Mouse (Mus musculus): ENCODE data around the gene Nfkb1. TPM values are rescaled to one million over a fixed set of nuclear protein-coding genes. Genes with fewer than 3 reads are reported as not detected.

The Nfkb1 gene
- total RNA-seq, 4 experiments from 2014 or later, result 30.5 to 35.1 (median 32.8) TPM

DNA sequence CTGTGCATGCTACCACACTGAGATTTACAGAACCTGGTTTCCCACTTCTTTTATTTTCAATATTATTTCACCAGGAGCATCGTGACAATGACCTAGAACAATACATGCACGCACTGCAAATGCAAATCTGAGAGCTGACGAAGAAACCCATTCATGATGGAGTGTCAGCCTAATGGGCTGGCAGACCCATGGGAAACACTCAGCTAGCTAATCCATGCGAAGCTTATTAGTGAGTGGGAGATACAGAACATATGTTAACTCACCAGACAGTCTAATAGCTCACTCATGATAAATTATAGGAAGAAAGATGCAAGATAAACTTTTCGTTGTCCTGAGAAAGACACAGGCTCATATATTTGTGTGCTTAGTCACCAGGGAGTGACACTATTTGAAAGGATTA lies 19.2 kb downstream of the Nfkb1 start:
- no peak for DNase-seq (ENCODE audit: low spot score)

DNA sequence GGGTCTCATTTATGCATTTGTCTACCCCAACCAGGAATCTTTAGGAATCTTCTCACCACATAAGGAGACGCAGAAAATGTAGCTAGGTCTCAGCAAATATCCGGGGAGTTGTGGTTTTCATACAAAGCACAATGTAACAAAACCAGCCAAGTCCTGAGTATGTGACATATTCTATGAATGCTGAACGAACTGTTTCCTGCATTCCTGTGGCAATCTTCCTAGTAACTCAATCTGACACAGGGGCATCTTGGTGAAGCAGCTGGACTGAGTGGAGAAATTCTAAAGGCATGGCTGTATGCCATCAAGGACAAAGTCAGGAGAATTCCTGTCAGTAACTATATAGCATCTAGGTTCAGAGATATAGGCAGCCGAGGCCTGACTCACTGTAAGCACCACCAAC lies 20.5 kb downstream of the Nfkb1 start:
- DNase-seq (ENCODE audit: low spot score), result no peak

DNA sequence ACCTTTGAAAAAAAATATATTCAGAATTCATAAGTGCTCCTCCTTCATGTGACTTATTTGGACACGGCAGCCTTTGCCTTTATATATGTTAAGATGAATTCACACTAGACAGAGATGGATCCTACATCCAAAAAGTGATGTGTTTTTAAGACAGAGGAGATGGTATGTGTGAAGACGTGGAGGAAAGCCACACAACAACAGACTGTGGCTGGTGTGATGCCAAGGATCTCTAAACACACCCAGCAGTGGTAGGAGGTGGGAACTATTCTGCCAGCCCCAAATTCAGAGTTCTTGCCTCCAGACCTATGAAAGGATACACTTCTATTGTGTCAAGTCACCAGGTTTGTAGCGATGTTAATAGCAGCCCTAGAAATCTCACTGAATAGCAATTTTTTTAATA lies 24.3 kb downstream of the Nfkb1 start:
- no peak for DNase-seq (ENCODE audit: low spot score)

DNA sequence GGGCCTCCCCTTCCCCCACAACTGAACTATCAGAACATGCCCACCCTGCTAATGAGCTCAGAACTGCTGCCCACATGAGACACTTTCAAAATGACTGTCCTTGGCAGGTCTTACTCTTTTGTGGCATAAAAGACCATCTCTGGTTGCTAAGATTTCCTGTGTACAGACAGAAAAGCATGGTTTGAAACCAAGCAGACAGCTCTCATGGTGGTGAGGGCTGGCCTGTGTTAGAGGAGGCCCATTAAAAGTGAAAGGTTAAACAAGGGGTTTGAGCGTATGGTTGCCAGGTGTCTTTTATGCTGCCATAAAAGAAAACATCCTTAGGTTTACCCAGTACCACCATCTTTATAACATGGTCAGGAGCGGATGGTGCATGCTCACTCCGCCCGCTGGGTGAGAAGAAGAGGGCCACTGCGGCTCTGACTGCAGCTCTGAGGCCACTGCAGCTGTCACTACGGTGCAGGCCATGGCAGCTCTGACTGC lies 25.5 kb downstream of the Nfkb1 start:
- DNase-seq (ENCODE audit: low spot score), result no peak

DNA sequence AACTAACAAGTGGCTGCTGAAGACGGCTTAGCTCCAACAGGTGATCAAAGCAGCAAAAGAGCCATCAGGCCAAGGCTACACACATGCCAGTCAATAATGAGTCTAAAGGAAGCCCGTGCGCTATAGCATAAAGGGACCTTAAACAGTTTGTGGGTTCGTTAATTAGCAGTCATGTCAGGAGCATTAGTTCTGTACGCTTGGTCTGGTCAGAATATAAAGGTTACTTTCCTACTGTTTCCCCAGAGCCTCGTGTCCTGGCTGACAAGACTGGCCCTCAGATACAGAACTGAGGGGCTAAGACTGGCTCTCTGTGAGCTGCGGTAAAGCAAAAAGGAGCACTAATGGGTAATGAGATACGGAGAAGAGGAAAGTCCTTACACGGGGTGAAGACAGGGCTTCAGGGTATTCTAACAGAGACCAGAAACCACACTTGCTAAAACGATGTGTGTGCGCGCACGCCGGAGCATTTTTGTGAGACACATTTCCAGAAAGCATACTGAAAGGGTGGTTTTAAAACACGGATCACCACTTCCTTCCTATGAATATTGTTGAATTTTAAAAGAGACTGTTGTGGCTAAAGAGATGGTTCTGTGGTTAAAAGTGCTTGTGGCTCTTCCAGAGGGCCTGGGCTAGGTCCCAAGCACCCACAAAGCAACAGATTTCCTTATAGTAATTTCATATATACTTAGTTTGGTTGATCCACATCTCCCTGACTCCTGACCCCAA lies 29.0 kb downstream of the Nfkb1 start:
- no peak for DNase-seq (ENCODE audit: low spot score)

DNA sequence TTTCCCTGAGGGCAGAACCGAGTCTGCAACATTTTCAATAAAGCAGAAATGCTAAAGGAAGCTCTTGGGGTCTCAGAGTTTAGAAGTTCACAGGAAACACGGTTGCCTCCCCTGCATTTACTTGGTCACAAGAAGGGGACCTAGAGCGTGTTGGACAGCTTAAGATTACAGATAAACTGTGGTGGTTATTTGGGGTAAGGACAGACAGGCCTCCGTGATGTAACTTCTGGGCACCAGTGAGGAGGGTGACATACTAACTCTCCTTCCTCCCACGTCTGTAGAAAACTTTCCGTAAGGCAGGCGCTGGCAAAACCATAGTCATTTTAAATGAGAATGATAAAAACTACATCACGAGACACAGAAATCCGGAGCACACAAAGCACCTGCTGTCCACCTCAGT lies 29.6 kb downstream of the Nfkb1 start:
- DNase-seq (ENCODE audit: low spot score), result no peak

DNA sequence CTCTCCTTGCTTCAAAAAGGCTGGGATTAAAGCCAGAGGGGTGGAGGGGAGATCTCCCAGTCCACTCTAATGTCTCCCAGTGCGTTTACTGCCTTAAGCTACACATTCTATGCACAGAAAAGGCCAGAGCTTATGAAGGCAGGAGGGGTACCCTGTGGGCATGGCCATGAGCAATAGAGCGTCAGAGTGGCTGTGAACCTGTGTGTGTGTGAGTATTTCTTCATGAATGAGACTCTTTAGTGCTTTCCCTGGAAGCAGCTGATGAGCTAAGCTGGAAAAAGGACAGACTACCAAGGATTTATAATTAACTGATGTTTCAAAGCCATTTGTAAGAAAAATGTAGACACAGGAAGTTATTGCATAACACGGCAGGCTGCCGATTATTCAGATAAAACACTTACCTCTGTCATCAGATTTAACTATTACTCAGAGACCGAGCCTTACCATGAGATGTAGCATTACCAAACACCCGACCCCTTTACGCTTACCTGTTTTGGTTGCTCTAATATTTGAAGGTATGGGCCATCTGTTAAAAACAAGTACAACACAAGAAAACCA lies 32.7 kb downstream of the Nfkb1 start:
- DNase-seq (ENCODE audit: low spot score), result no peak

DNA sequence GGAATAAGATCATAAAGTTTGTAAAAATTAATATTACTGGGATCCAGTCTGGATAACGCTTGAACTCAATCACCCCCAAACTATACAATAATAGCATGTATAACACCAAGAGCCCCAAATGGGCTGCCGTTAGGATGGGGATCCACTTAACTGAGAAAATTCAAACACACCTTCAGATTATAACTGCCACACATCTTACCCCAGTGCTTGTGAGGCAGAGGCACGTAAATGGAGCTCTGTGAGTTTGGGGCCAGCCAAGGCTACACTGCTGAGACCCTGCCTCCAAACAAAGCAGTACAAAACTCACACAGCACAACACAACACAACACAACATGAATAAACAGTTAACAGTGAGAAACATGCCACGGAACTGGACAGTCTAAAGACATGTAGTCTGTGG lies 35.2 kb downstream of the Nfkb1 start:
- no peak for DNase-seq (ENCODE audit: low spot score)

DNA sequence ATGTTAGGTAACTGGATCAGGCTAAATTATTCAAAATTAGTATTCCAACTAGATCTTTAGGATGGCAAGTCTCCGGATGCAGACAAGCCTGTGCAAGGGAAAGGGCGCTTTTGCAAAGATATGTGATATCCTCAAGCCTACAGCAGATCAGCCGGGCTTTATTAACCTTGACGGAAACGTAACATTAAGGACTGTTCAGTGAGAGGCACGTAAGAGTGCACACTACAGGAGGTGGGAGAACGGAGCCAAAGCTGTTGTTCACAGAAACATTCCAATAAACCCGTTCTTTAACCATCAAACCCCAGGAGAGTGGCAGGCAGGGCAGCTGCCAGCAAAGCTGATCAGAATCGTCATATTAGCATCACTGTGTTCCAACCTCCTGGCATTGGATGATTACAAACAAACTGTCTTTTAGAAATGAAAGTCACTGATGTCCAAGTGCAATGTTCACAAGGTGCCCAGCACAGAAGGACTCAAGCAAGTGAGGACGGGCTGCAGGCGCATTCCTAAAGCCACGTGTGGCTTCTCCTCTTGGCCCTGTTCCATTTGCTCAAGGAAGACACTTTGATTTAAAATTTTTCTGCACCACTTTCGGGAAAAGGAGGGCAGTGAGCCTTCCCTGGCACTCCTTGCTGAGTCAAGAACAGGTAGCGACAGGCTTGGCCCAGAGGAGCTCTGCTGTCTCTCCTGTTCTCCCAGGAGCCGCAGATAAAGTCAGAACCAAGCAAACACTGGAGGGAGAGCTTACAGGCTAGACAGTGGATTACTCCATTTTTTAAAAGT lies 40.4 kb downstream of the Nfkb1 start:
- DNase-seq (ENCODE audit: low spot score), result no peak

DNA sequence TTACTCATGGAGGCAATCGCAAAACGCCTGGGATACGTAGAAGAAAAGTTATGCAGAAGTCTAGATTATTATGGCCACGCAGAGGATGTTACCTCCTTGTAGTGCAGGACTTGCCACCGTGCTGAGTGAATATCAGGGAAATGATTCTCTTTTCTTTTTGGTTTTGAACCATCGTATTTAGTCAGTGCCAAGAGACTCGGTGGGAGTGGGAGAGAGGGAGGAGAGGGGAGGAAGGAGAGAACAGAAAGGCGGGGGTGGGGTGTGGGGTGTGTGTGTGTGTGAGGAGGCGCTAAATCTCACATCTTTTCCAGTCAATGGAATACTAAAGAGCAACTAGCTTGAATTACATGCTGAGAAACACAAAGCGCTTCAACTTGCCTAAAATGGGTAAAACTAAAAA lies 41.5 kb downstream of the Nfkb1 start:
- DNase-seq (ENCODE audit: low spot score), result no peak

DNA sequence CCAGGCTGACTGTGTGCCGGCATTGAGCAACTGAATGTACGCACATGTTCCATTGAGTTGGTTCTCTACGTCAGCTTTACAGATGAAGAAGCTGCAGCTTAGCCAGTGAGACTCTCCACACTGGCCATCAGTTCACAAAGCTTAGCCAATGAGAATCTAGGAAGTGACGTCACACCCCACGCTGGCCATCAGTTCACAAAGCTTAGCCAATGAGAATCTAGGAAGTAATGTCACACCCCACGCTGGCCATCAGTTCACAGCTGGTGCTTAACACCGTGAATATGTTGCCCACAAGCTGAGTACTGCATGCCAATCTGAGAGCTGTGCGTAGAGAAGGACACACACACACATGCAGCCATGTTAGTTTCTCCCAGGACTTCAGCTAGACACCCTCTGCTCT lies 42.8 kb downstream of the Nfkb1 start:
- no peak for DNase-seq (ENCODE audit: low spot score)

DNA sequence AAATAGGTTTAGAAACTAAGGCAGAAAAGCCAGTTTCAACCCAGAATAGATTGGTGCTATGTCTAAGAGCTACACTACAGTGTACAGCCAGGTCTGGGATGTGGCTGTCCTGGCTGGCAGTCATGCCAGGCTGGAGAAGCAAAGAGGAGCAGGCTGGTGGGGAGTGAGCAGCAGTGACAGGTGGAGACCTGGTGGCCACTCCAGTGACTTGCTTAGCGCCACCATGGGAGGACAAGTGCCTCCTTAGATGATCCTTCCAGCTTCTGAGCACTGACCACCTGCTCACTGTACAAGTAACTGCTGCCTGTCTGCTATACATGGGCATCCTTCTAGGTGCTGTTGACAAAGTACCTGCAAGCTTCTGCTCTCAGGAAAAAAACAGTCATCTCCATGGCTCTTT lies 44.7 kb downstream of the Nfkb1 start:
- DNase-seq (ENCODE audit: low spot score), result no peak

DNA sequence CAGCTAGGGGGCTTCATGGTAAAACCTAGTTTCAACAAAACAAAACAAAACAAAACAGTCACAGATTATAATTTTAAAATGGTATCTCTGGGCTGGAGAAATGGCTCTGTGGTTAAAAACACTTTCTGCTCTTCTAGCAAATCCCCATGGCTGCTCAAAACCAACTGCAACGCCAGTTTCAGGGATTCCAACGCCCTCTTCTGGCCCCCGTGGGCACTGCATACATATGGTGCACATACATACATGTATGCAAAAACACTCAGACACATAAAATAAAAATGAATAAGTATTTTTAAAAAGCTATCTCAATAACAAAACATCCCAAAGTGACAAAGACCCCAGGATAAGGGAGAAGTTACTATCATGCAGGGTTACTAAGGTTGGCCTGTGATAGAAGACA lies 46.4 kb downstream of the Nfkb1 start:
- DNase-seq (ENCODE audit: low spot score), result no peak

DNA sequence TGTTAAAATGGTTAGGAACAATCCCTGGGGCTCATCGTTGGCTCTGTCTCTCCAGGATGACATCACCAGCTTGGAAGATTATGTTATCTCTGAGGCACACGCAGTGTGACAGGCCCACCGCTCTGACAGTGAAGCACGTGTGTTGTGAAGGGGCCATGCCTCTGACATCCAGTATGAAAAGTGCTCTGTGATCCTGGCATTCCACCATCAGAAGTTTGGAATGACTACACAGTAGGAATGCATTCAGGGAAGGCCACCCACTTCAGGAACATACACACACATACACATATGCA lies 49.8 kb downstream of the Nfkb1 start:
- no peak for DNase-seq (ENCODE audit: low spot score)

DNA sequence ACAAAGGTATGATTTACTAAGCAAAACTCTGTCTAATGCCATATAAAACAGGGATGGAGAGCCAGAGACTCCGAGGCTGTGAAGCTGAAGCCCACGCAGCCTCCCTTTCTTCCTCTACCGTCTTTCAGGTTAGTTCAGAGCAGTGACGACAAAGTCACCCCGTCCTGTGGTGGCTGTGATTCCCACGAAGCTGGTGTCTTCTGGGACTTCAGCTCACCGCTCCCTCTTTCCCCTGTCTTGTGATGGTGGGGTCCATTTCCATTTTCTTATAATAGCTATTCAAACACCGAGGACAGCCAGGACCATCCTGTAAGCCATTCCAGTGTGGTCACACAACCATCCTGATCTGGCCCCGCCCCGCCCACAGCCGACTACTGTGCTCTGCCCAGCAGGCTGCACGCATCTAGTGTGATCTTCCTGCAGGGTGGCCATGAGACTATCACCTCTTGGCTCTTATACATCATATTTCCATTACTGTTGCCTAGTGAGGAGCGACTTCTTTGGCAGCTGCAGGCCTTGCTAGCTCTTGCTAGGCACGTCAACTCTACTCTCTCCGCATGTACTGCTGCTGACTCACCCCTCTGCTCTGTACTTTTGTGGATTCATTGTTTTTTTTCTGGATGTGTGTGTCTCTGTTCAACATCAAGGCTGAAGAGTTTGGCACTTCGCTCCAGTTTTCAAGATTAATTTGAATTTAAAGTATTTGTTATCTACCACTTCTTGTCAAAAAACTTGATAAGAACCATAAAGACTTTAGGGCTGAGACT lies 50.3 kb downstream of the Nfkb1 start:
- DNase-seq (ENCODE audit: low spot score), result peak; percentile 18

DNA sequence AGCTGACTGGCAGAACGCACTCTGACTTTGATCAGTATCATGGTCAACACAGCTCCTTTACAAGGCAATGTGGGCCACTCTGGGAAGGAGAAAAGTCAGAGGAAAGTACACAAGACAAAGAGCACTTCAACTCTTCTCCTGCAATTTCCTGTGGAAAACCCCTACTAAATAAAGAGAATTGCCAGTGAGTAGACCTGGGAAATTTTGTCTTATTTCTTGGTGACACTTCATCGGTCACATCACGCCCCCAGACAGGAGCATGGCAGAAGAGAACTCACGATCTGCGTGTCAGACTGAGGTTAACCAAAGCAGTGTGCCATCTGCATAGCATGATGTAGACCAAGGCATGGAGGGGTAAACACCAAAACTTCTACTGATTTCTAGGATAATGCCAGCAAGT lies 51.1 kb downstream of the Nfkb1 start:
- DNase-seq (ENCODE audit: low spot score), result no peak

DNA sequence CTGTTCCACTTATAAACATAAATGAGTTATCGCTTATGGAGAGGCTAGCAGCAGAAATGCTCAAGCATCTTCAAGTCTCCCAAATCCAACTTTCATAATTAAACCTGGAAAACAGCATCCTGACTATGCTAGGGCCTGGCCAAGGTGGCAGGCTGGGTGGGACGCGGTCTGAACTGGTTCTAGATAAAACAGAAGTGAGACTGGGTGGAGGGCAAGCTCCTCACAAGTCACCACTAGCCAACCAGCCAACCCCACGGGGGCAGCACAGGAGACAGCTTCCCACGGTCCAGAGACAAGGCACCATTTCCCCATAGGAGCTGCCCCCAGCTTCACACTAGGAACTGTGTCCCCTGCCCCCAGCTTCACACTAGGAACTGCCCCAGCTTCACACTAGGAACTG lies 53.8 kb downstream of the Nfkb1 start:
- DNase-seq (ENCODE audit: low spot score), result no peak

DNA sequence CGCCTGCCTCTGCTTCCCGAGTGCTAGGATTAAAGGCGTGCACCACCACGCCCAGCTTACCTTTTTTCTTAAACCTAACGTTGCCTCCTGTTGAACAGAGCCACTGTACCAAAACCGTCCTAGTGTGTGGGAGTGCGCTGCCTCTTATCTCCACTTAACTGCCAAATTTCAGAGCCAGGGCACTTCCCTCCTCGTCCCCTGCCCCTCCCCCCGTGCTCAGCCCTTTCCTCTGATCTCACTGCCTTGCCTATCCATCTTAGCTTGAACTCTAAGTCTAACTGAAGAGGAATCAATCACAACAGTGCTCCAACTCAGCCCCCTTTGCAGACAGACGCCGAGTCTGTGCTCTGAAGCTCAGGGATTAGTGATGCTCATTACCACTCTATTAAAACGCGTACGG lies 54.9 kb downstream of the Nfkb1 start:
- no peak for DNase-seq (ENCODE audit: low spot score)

DNA sequence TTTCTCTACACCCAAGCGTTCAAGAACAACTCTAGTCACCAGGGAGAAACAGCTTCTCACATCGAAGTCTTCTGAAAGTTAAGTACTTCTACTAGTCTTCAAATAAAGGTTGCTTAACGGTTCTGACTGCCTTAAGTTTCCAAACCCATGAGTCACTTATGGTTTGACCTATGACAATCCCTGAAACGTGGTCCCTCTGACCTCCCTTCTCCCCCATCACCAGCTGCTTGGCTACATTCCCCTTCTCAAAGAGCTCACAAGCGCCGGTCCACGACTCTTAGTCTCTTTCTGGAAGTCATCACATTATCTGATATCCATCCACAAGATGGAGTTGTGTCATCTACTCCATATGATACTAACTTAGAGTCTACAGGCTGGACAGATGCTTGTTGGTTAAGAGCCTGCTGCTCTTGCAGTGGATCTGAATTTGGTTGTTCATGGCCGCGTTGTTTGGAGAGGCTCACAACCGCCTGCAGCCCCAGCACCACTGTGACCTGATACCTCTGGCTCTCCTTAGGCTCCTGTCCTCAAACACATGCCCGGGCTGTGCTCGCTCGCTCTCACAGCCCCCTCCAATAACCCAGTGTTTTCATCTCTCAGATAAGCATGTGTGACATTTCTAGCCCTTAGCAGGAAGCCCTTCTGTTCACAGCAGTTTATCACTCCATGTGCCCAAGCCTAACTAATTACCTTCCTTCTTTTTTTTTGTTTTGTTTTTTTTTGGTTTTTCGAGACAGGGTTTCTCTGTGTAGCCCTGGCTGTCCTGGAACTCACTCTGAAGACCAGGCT lies 55.5 kb downstream of the Nfkb1 start:
- no peak for DNase-seq (ENCODE audit: low spot score)

DNA sequence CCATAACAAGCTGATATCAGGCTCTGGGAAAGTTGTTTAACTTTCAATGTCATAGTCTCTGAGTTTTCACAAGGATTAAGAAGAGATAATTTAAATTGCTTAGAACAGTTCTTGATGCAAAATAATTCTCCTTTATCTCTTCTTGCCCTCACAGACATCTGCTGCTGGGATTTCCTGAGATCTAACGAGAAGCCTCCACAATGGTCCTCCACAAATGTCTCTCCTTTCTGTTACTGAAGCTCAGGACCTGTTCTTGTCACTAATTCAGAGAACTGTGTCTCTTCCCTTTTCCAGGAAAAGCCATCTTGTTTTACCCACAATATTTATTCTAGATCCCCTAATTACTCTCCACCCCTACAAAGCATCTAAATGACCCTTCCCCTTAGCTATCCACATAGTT lies 56.3 kb downstream of the Nfkb1 start:
- no peak for DNase-seq (ENCODE audit: low spot score)

DNA sequence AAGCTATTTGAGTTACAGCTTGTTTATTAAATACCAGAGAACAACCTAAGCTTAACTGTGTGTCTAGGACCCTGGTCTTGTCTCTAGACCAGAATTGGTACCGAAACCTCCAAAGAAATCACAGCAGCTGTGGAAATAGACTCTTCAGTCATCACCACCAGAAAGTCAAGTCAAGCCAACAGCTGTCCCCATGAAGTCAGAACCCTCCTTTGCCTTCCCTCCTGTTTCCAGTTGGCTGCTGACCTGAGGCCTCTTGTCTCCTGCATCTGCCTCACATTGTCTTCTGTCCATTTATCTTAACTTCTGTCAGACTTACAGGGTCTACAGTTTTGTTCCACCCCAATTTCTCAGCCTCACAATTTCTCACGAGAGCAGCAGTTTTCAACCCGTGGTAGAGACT lies 57.1 kb downstream of the Nfkb1 start:
- no peak for DNase-seq (ENCODE audit: low spot score)

DNA sequence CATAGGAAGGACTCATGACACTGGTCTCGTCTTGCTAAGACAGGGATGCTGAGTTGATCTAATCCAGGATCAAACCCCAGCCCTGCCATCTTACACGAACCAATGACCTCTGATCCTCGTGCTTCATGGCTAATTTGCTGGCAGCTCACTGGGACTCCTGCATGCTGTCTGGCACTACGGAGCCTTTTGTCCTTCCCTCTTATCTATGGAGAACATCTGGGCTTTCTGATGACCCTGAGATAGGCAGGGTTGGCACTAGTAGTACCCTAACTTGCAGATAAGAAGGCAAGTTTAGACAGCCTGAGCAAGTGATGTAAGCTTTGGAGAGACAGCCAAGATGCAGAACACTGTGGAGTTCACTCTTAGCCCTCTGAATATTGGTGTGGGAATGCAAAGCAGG lies 59.5 kb downstream of the Nfkb1 start:
- DNase-seq (ENCODE audit: low spot score), result no peak

Data from heart, adult 8-10 months (tissue).